Mouse (Mus musculus) C2C12 (cell line): Measurements from ENCODE around the gene Pole2. TPM values are rescaled to one million over a fixed set of nuclear protein-coding genes. Genes with fewer than 3 reads are reported as not detected.

Source experiments
- H3K27me3 ChIP-seq: one replicate; pipeline ENCODE4 v1.6.1; 2011; ENCODE audit not compliant: control insufficient read depth, insufficient read depth, insufficient read length
- H3K36me3 ChIP-seq: one replicate; pipeline ENCODE4 v1.6.1; 2011; ENCODE audit not compliant: control insufficient read depth, insufficient read depth
- H3K4me3 ChIP-seq: one replicate; pipeline ENCODE4 v1.5.1; 2011; ENCODE audit warnings: mild to moderate bottlenecking, control low read depth; ENCODE audit not compliant: poor library complexity, insufficient read depth, severe bottlenecking
- H3K79me2 ChIP-seq: one replicate; pipeline ENCODE4 v1.6.1; 2011; ENCODE audit not compliant: control insufficient read depth, insufficient read depth
- H3K79me3 ChIP-seq: one replicate; pipeline ENCODE4 v1.6.1; 2011; ENCODE audit warnings: low read depth, control low read depth
- H3ac ChIP-seq: one replicate; pipeline ENCODE3; 2011; ENCODE audit warnings: low read depth; ENCODE audit not compliant: control insufficient read depth, insufficient read length
- CEBPB ChIP-seq: IDR thresholded peaks from one replicate; pipeline ENCODE4 v1.6.1; 2011; ENCODE audit warnings: low read depth, mild to moderate bottlenecking, control low read depth, moderate library complexity
- CTCF ChIP-seq: IDR thresholded peaks from one replicate; pipeline ENCODE4 v1.5.1; 2011; ENCODE audit not compliant: control insufficient read depth, insufficient read depth, insufficient read length
- FOSL1 ChIP-seq: IDR thresholded peaks from one replicate; pipeline ENCODE4 v1.8.0; 2011; ENCODE audit warnings: mild to moderate bottlenecking, low read length; ENCODE audit not compliant: poor library complexity, insufficient read depth, severe bottlenecking
- MAX ChIP-seq: IDR thresholded peaks from one replicate; pipeline ENCODE4 v1.6.1; 2011; ENCODE audit warnings: mild to moderate bottlenecking, control low read depth
- MYOD1 ChIP-seq: IDR thresholded peaks from one replicate; pipeline ENCODE4 v1.6.1; 2011; ENCODE audit warnings: low read depth; ENCODE audit not compliant: control insufficient read depth, insufficient read length
- MYOG ChIP-seq: IDR thresholded peaks from one replicate; pipeline ENCODE4 v1.6.1; 2011; ENCODE audit not compliant: control insufficient read depth, insufficient read length; ENCODE audit errors: extremely low read depth
- USF1 ChIP-seq: IDR thresholded peaks from one replicate; pipeline ENCODE4 v1.6.1; 2011; ENCODE audit warnings: low read depth, mild to moderate bottlenecking, control low read depth, moderate library complexity
- polyA plus RNA-seq: library from polyadenylated mRNA; unstranded; fragments of >200 nt; fragmentation: generic; extraction: Trizol; gene quantifications from one replicate; pipeline ENCODE4 v1.2.1, GENCODE M21; 2012; ENCODE audit warnings: missing spikeins

Pole2 gene
- polyA plus RNA-seq, 1 experiment, result 14.2 TPM

GRCm38 (mm10) chr12:69190074-69190473 lies 37.9 kb downstream of the Pole2 start:
- Histone ChIP-seq H3K36me3 (peaks cover 78% of the 10 kb centered on the region), H3K79me2 (peaks cover 78% of the 10 kb centered on the region), H3K79me3 (peaks cover 54% of the 10 kb centered on the region), H3K4me3 (no peak overlapping the region), H3ac (no peak overlapping the region), H3K27me3 (no peaks in the 10 kb centered on the region)
- TF ChIP-seq MYOG (no peak), CTCF (no peak), MAX (no peak), CEBPB (no peak), MYOD1 (no peak), FOSL1 (no peak)

DNA sequence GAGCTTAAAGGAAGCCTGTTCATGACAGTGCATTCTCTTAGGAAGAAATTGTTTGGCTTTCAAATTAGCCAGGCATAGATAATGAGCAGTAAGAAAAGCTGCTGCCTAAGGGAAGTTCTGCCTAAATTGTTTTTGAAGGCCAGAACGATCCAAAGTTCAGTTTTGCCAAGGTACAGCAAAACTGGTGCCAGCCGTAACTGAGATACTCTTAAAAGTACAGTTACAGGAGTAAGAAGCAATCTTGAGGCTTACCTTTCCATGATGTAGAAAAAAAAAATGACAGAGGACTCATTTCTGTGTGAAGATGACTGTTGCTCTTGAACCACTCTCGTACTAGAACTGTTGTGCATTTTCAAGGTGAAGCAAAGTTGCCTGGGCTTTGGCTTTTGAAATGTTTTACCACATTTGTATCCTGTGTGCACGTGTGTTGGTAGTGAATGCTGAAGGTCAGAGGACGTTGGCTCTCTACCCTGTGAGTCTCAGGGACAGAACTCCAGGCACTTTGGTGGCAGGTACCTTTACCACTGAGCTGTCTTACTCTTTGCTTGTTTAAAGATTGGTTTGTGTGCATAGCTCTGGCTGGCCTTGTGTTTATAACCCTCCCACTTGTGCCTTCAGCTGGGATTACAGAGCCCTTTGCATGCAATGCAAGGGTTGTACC lies 41.1 kb downstream of the Pole2 start:
- H3K79me3 ChIP-seq, result peaks cover 42% of the 10 kb centered on the region

GRCm38 (mm10) chr12:69185371-69185770 lies 42.6 kb downstream of the Pole2 start:
- H3K79me2 ChIP-seq, result peaks cover 82% of the 10 kb centered on the region
- H3K4me3 ChIP-seq, result peak overlapping the region; percentile 81
- no peaks in the 10 kb centered on the region for H3K27me3 ChIP-seq
- H3K79me3 ChIP-seq, result peaks cover 44% of the 10 kb centered on the region
- H3ac ChIP-seq, result no peak overlapping the region
- TF ChIP-seq MYOD1 (no peak), MYOG (no peak), USF1 (no peak), FOSL1 (no peak), CEBPB (no peak), CTCF (no peak), MAX (no peak)
- H3K36me3 ChIP-seq, result peaks cover 65% of the 10 kb centered on the region

More for the DNA sequence above, 41.1 kb downstream of the Pole2 start:
- no peak overlapping the region for H3K4me3 ChIP-seq
- TF ChIP-seq FOSL1, result no peak
- no peak for TF ChIP-seq CTCF
- TF ChIP-seq MYOD1, result no peak
- no peak for TF ChIP-seq MAX
- H3K79me2 ChIP-seq, result peaks cover 82% of the 10 kb centered on the region
- H3K36me3 ChIP-seq, result peaks cover 68% of the 10 kb centered on the region
- H3K27me3 ChIP-seq, result no peaks in the 10 kb centered on the region
- no peak overlapping the region for H3ac ChIP-seq

- H3K27me3 ChIP-seq, result no peaks in the 10 kb centered on the region
These were observed 43.4 kb downstream of the Pole2 start for GRCm38 (mm10) chr12:69184342-69185295.

GRCm38 (mm10) chr12:69183583-69184308 lies 44.2 kb downstream of the Pole2 start, which contains the start of the genes Rpl36al and Mgat2:
Rpl36al (minus strand) TSS chr12:69184083.
Mgat2 (plus strand) TSS chr12:69184157.
- peaks cover 51% of the 10 kb centered on the region for H3K36me3 ChIP-seq
- H3K27me3 ChIP-seq, result no peaks in the 10 kb centered on the region
- peaks cover 44% of the 10 kb centered on the region for H3K79me3 ChIP-seq
- H3K79me2 ChIP-seq, result peaks cover 67% of the 10 kb centered on the region
- H3K4me3 ChIP-seq, result peak within 1 kb of the TSS; percentile 81
- peak within 1 kb of the TSS; percentile 91 for H3ac ChIP-seq
- no peak for TF ChIP-seq CEBPB
- TF ChIP-seq MYOD1, result no peak
- no peak for TF ChIP-seq USF1
- no peak for TF ChIP-seq CTCF
- TF ChIP-seq FOSL1, result no peak
- no peak for TF ChIP-seq MYOG
- TF ChIP-seq MAX, result no peak

More at GRCm38 (mm10) chr12:69184342-69185295, 43.4 kb downstream of the Pole2 start:
- TF ChIP-seq MAX (peak; percentile 48), MYOG (no peak)
- Histone ChIP-seq H3K79me3 (peaks cover 44% of the 10 kb centered on the region), H3K4me3 (peak overlapping the region; percentile 81), H3ac (peak overlapping the region; percentile 78), H3K79me2 (peaks cover 75% of the 10 kb centered on the region), H3K36me3 (peaks cover 57% of the 10 kb centered on the region)

DNA sequence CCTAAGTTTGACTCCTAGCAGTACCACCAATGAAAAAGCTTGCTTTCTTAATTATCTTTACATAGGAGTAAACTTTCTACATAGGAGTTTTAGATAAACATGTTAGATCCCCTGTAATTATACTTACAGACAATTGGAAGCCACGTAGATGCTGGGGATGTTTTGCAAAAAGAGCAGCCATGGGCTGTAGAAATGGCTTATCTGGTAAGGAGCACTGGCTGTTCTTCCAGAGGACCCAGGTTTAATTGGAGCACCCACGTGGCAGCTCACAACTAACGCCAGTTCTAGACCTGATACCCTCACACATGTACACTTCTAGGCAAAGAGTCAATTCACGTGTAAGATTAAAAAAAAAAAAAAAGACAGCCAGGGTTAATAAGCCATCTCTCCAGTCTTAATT lies 46.2 kb downstream of the Pole2 start:
- Histone ChIP-seq H3K4me3 (no peak overlapping the region), H3K79me2 (peaks cover 48% of the 10 kb centered on the region), H3ac (no peak overlapping the region), H3K79me3 (peaks cover 30% of the 10 kb centered on the region), H3K27me3 (no peaks in the 10 kb centered on the region), H3K36me3 (peaks cover 38% of the 10 kb centered on the region)
- TF ChIP-seq MAX (no peak), FOSL1 (no peak), USF1 (no peak), MYOG (no peak), CEBPB (no peak), CTCF (no peak), MYOD1 (no peak)
